Mouse (Mus musculus): ENCODE measurements around the gene Acsf2. TPM values are rescaled to one million over a fixed set of nuclear protein-coding genes. Genes with fewer than 3 reads are reported as not detected.

Gene Acsf2
- polyA plus RNA-seq, 1 experiment from 2014 or later: 7.0 TPM

- TF ChIP-seq CTCF (IDR thresholded peaks at IDR 0.05; ENCODE audit: low read depth): no peak
- Histone ChIP-seq H3K27ac (no peak overlapping the region), H3K36me3 (ENCODE audit: insufficient read depth, low read length) (no peaks in the 10 kb centered on the region), H3K4me3 (replicated peaks; ENCODE audit: low read depth, low read length) (no peak overlapping the region), H3K9ac (ENCODE audit: low read depth, low read length) (no peak overlapping the region), H3K4me2 (ENCODE audit: low read length) (no peak overlapping the region), H3K4me1 (replicated peaks; ENCODE audit: insufficient read depth, low read length) (no peaks in the 10 kb centered on the region), H3K27me3 (ENCODE audit: insufficient read depth, low read length) (no peaks in the 10 kb centered on the region), H3K9me3 (replicated peaks; ENCODE audit: low read length) (no peaks in the 10 kb centered on the region)
- 0 out of 2 replicates have a peak, but pooled peaks have one; percentile 66 for ATAC-seq (replicated peaks; ENCODE audit: low FRiP score, low read depth)
- WGBS: 41% methylated on average over 6 of the region's 6 CpGs
- DNase-seq (ENCODE audit: low spot score): no peak
Measured at GRCm38 (mm10) chr11:94620766-94621457, 19.2 kb upstream of the Acsf2 start.

GRCm38 (mm10) chr11:94617646-94618045, 16.0 kb upstream of the Acsf2 start:
- WGBS: 95% methylated on average over 2 of the region's 2 CpGs
- Histone ChIP-seq H3K9ac (ENCODE audit: low read depth, low read length) (no peak overlapping the region), H3K4me3 (replicated peaks; ENCODE audit: low read depth, low read length) (no peak overlapping the region), H3K27me3 (ENCODE audit: insufficient read depth, low read length) (no peaks in the 10 kb centered on the region), H3K9me3 (replicated peaks; ENCODE audit: low read length) (no peaks in the 10 kb centered on the region), H3K27ac (no peak overlapping the region), H3K4me2 (ENCODE audit: low read length) (no peak overlapping the region), H3K4me1 (replicated peaks; ENCODE audit: insufficient read depth, low read length) (no peaks in the 10 kb centered on the region), H3K36me3 (ENCODE audit: insufficient read depth, low read length) (no peaks in the 10 kb centered on the region)
- DNase-seq (ENCODE audit: low spot score): no peak
- ATAC-seq (replicated peaks; ENCODE audit: low FRiP score, low read depth): no peak
- no peak for TF ChIP-seq CTCF (IDR thresholded peaks at IDR 0.05; ENCODE audit: low read depth)

GRCm38 (mm10) chr11:94615494-94615893, 13.8 kb upstream of the Acsf2 start:
- Histone ChIP-seq H3K9ac (ENCODE audit: low read depth, low read length) (no peak overlapping the region), H3K4me2 (ENCODE audit: low read length) (no peak overlapping the region), H3K36me3 (ENCODE audit: insufficient read depth, low read length) (no peaks in the 10 kb centered on the region), H3K27ac (no peak overlapping the region), H3K4me1 (replicated peaks; ENCODE audit: insufficient read depth, low read length) (no peaks in the 10 kb centered on the region), H3K9me3 (replicated peaks; ENCODE audit: low read length) (no peaks in the 10 kb centered on the region), H3K27me3 (ENCODE audit: insufficient read depth, low read length) (no peaks in the 10 kb centered on the region), H3K4me3 (replicated peaks; ENCODE audit: low read depth, low read length) (no peak overlapping the region)
- DNase-seq (ENCODE audit: low spot score) (no peak), ATAC-seq (replicated peaks; ENCODE audit: low FRiP score, low read depth) (no peak)
- WGBS: 36% methylated on average over 4 of the region's 4 CpGs
- TF ChIP-seq CTCF (IDR thresholded peaks at IDR 0.05; ENCODE audit: low read depth): no peak

- WGBS: 54% methylated on average over 4 of the region's 4 CpGs
- H3K4me1 ChIP-seq (replicated peaks; ENCODE audit: insufficient read depth, low read length): no peaks in the 10 kb centered on the region
- H3K4me2 ChIP-seq (ENCODE audit: low read length): no peak overlapping the region
- no peak for TF ChIP-seq CTCF (IDR thresholded peaks at IDR 0.05; ENCODE audit: low read depth)
- no peaks in the 10 kb centered on the region for H3K36me3 ChIP-seq (ENCODE audit: insufficient read depth, low read length)
- no peak for DNase-seq (ENCODE audit: low spot score)
- no peaks in the 10 kb centered on the region for H3K9me3 ChIP-seq (replicated peaks; ENCODE audit: low read length)
- no peak overlapping the region for H3K4me3 ChIP-seq (replicated peaks; ENCODE audit: low read depth, low read length)
- ATAC-seq (replicated peaks; ENCODE audit: low FRiP score, low read depth): no peak
- H3K27me3 ChIP-seq (ENCODE audit: insufficient read depth, low read length): no peaks in the 10 kb centered on the region
- H3K9ac ChIP-seq (ENCODE audit: low read depth, low read length): no peak overlapping the region
- H3K27ac ChIP-seq: no peak overlapping the region
Measured at GRCm38 (mm10) chr11:94614603-94615002, 12.9 kb upstream of the Acsf2 start.

GRCm38 (mm10) chr11:94610744-94611740, 9.4 kb upstream of the Acsf2 start:
- Histone ChIP-seq H3K4me3 (replicated peaks; ENCODE audit: low read depth, low read length) (no peak overlapping the region), H3K36me3 (ENCODE audit: insufficient read depth, low read length) (no peaks in the 10 kb centered on the region), H3K27ac (no peak overlapping the region), H3K4me1 (replicated peaks; ENCODE audit: insufficient read depth, low read length) (no peaks in the 10 kb centered on the region), H3K27me3 (ENCODE audit: insufficient read depth, low read length) (no peaks in the 10 kb centered on the region), H3K9me3 (replicated peaks; ENCODE audit: low read length) (no peaks in the 10 kb centered on the region), H3K9ac (ENCODE audit: low read depth, low read length) (no peak overlapping the region), H3K4me2 (ENCODE audit: low read length) (no peak overlapping the region)
- ATAC-seq (replicated peaks; ENCODE audit: low FRiP score, low read depth): no peak
- DNase-seq (ENCODE audit: low spot score): no peak
- WGBS: 68% methylated on average over 4 of the region's 4 CpGs
- TF ChIP-seq CTCF (IDR thresholded peaks at IDR 0.05; ENCODE audit: low read depth): no peak

GRCm38 (mm10) chr11:94602356-94602955, 785 bp upstream of the Acsf2 start:
- ATAC-seq (replicated peaks; ENCODE audit: low FRiP score, low read depth) (no peak), DNase-seq (ENCODE audit: low spot score) (no peak)
- H3K4me2 ChIP-seq (ENCODE audit: low read length): peak overlapping the region; percentile 58
- H3K4me3 ChIP-seq (replicated peaks; ENCODE audit: low read depth, low read length): no peak overlapping the region; the same call in 1 of the 2 replicates
- 67% methylated on average over 11 of the region's 11 CpGs for WGBS
- peaks cover 11% of the 10 kb centered on the region for H3K4me1 ChIP-seq (replicated peaks; ENCODE audit: insufficient read depth, low read length)
- no peaks in the 10 kb centered on the region for H3K36me3 ChIP-seq (ENCODE audit: insufficient read depth, low read length)
- no peaks in the 10 kb centered on the region for H3K9me3 ChIP-seq (replicated peaks; ENCODE audit: low read length)
- peak overlapping the region; percentile 66 for H3K9ac ChIP-seq (ENCODE audit: low read depth, low read length)
- peak overlapping the region; percentile 58; the same call in 1 of the 2 replicates for H3K27ac ChIP-seq
- no peak for TF ChIP-seq CTCF (IDR thresholded peaks at IDR 0.05; ENCODE audit: low read depth)
- H3K27me3 ChIP-seq (ENCODE audit: insufficient read depth, low read length): no peaks in the 10 kb centered on the region
